Mouse (Mus musculus) liver, embryonic 15.5 days (tissue): ENCODE results near the gene Litaf. TPM values are rescaled to one million over a fixed set of nuclear protein-coding genes. Genes with fewer than 3 reads are reported as not detected.
"Not testable (repeated sequence)": the region's sequence is repeated elsewhere in the genome, so short reads cannot be mapped to it uniquely, and the experiment has no call there.

Source experiments
- ATAC-seq: fragments of 200-750 bp; cut with Nextera tagmentation; 2 replicates; pipeline ENCODE4 v1.8.0; 2017; ENCODE audit warnings: moderate number of reproducible peaks, mild to moderate bottlenecking, moderate library complexity; ENCODE audit not compliant: insufficient read depth
- H3K27ac ChIP-seq: fragments of 300-500 bp; sonication (generic); replicated peaks from 2 replicates; pipeline ENCODE4 v1.5.1; 2015; ENCODE audit warnings: mild to moderate bottlenecking, inconsistent platforms
- H3K27me3 ChIP-seq: fragments of 300-500 bp; sonication (generic); 2 replicates; pipeline ENCODE4 v1.6.1; 2015; ENCODE audit warnings: mild to moderate bottlenecking, inconsistent platforms
- H3K36me3 ChIP-seq: fragments of 300-500 bp; sonication (generic); replicated peaks from 2 replicates; pipeline ENCODE4 v1.6.1; 2015; ENCODE audit warnings: moderate library complexity, mild to moderate bottlenecking, inconsistent platforms
- H3K4me1 ChIP-seq: fragments of 300-500 bp; sonication (generic); replicated peaks from 2 replicates; pipeline ENCODE4 v1.6.1; 2015; ENCODE audit warnings: inconsistent platforms
- H3K4me2 ChIP-seq: fragments of 300-500 bp; sonication (generic); 2 replicates; pipeline ENCODE4 v1.6.1; 2015; ENCODE audit warnings: moderate library complexity, mild to moderate bottlenecking, inconsistent platforms
- H3K4me3 ChIP-seq: fragments of 300-500 bp; sonication (generic); replicated peaks from 2 replicates; pipeline ENCODE4 v1.5.1; 2015; ENCODE audit warnings: mild to moderate bottlenecking, inconsistent platforms
- H3K9ac ChIP-seq: fragments of 300-500 bp; sonication (generic); 2 replicates; pipeline ENCODE4 v1.6.1; 2015; ENCODE audit warnings: moderate library complexity, mild to moderate bottlenecking, inconsistent platforms
- H3K9me3 ChIP-seq: fragments of 300-500 bp; sonication (generic); replicated peaks from 2 replicates; pipeline ENCODE4 v1.6.1; 2016; ENCODE audit warnings: inconsistent platforms
- WGBS: fragments of 180-500 bp; shearing (Covaris S2); methylation state at CpG from one replicate; pipeline ENCODE4 v1.1.7; 2015; ENCODE audit warnings: mixed read lengths; ENCODE audit not compliant: insufficient replicate concordance; 5-methylcytosine and 5-hydroxymethylcytosine counted together
- polyA plus RNA-seq: library from polyadenylated mRNA; unstranded; fragments of >200 nt; fragmentation: Nextera tagmentation; extraction: Ambion mirVana; gene quantifications from 2 replicates; pipeline ENCODE4 v1.2.1, GENCODE M21; 2015

Litaf gene
- polyA plus RNA-seq, 1 experiment from 2014 or later: 39.3 TPM

GRCm38 (mm10) chr16:11021403-11022112 is 44.4 kb downstream of the Litaf start:
- no peaks in the 10 kb centered on the region for H3K9me3 ChIP-seq
- H3K27ac ChIP-seq: no peak overlapping the region
- H3K4me3 ChIP-seq: no peak overlapping the region
- H3K9ac ChIP-seq: no peak overlapping the region
- H3K36me3 ChIP-seq: no peaks in the 10 kb centered on the region
- no peak for ATAC-seq
- WGBS: 63% methylated on average over 3 of the region's 3 CpGs
- H3K4me2 ChIP-seq: no peak overlapping the region
- 0 out of 2 replicates have a peak, but pooled peaks cover 5% of the 10 kb centered on the region for H3K4me1 ChIP-seq
- no peaks in the 10 kb centered on the region for H3K27me3 ChIP-seq

- 48% methylated on average over 11 of the region's 11 CpGs for WGBS
- Histone ChIP-seq H3K9ac (no peak overlapping the region), H3K27me3 (no peaks in the 10 kb centered on the region), H3K4me3 (no peak overlapping the region), H3K4me1 (0 out of 2 replicates have a peak, but pooled peaks cover 5% of the 10 kb centered on the region), H3K9me3 (no peaks in the 10 kb centered on the region), H3K27ac (no peak overlapping the region), H3K36me3 (no peaks in the 10 kb centered on the region), H3K4me2 (no peak overlapping the region)
- ATAC-seq: no peak
Measured at GRCm38 (mm10) chr16:11017807-11018595, 48.0 kb downstream of the Litaf start.

- WGBS: 42% methylated on average over 4 of the region's 4 CpGs
- Histone ChIP-seq H3K9ac (no peak overlapping the region), H3K36me3 (no peaks in the 10 kb centered on the region), H3K27me3 (no peaks in the 10 kb centered on the region), H3K9me3 (no peaks in the 10 kb centered on the region), H3K27ac (no peak overlapping the region), H3K4me1 (peaks cover 17% of the 10 kb centered on the region), H3K4me3 (no peak overlapping the region), H3K4me2 (no peak overlapping the region)
- no peak for ATAC-seq
Measured at GRCm38 (mm10) chr16:11016353-11016752, 49.6 kb downstream of the Litaf start.

GRCm38 (mm10) chr16:11014407-11014806 is 51.5 kb downstream of the Litaf start:
- H3K4me3 ChIP-seq: no peak overlapping the region
- no peaks in the 10 kb centered on the region for H3K9me3 ChIP-seq
- H3K27ac ChIP-seq: no peak overlapping the region
- H3K36me3 ChIP-seq: no peaks in the 10 kb centered on the region
- no peak overlapping the region for H3K9ac ChIP-seq
- peaks cover 28% of the 10 kb centered on the region for H3K4me1 ChIP-seq
- no peak for ATAC-seq
- no peak overlapping the region for H3K4me2 ChIP-seq
- H3K27me3 ChIP-seq: no peaks in the 10 kb centered on the region
- 71% methylated on average over 3 of the region's 3 CpGs for WGBS

- H3K4me1 ChIP-seq: peaks cover 33% of the 10 kb centered on the region
- not testable (repeated sequence) for H3K9me3 ChIP-seq, H3K4me2 ChIP-seq, ATAC-seq, H3K9ac ChIP-seq, H3K27ac ChIP-seq, H3K4me3 ChIP-seq, H3K27me3 ChIP-seq, H3K36me3 ChIP-seq
- WGBS: 75% methylated on average over 11 of the region's 19 CpGs
Measured at GRCm38 (mm10) chr16:11013464-11014147, 52.4 kb downstream of the Litaf start.

GRCm38 (mm10) chr16:11012571-11013463 is 53.1 kb downstream of the Litaf start:
- Histone ChIP-seq H3K9ac (no peak overlapping the region), H3K27me3 (no peaks in the 10 kb centered on the region), H3K4me3 (no peak overlapping the region), H3K27ac (no peak overlapping the region), H3K9me3 (no peaks in the 10 kb centered on the region), H3K4me1 (peaks cover 36% of the 10 kb centered on the region), H3K4me2 (no peak overlapping the region), H3K36me3 (no peaks in the 10 kb centered on the region)
- WGBS: 48% methylated on average over 11 of the region's 11 CpGs
- ATAC-seq: no peak

GRCm38 (mm10) chr16:11011939-11012338 is 54.0 kb downstream of the Litaf start:
- Histone ChIP-seq H3K36me3 (no peaks in the 10 kb centered on the region), H3K4me3 (no peak overlapping the region), H3K4me1 (peaks cover 43% of the 10 kb centered on the region), H3K9me3 (no peaks in the 10 kb centered on the region), H3K4me2 (no peak overlapping the region), H3K27me3 (no peaks in the 10 kb centered on the region), H3K9ac (no peak overlapping the region), H3K27ac (no peak overlapping the region)
- ATAC-seq: no peak
- WGBS: 38% methylated on average over 4 of the region's 4 CpGs

- H3K27me3 ChIP-seq: no peaks in the 10 kb centered on the region
- H3K4me1 ChIP-seq: peaks cover 46% of the 10 kb centered on the region
- H3K9ac ChIP-seq: no peak overlapping the region
- H3K27ac ChIP-seq: no peak overlapping the region
- peak; percentile 32; the same call in 1 of the 2 replicates for ATAC-seq
- whole genome bisulfite sequencing: 35% methylated on average over 2 of the region's 2 CpGs
- H3K4me2 ChIP-seq: no peak overlapping the region
- H3K9me3 ChIP-seq: no peaks in the 10 kb centered on the region
- H3K4me3 ChIP-seq: no peak overlapping the region
- no peaks in the 10 kb centered on the region for H3K36me3 ChIP-seq
Measured at GRCm38 (mm10) chr16:11011206-11011605, 54.8 kb downstream of the Litaf start.

- WGBS: 72% methylated on average over 4 of the region's 4 CpGs
- Histone ChIP-seq H3K4me3 (no peak overlapping the region), H3K4me2 (no peak overlapping the region), H3K27ac (no peak overlapping the region), H3K9me3 (no peaks in the 10 kb centered on the region), H3K27me3 (no peaks in the 10 kb centered on the region), H3K9ac (no peak overlapping the region), H3K4me1 (peaks cover 46% of the 10 kb centered on the region), H3K36me3 (no peaks in the 10 kb centered on the region)
- ATAC-seq: no peak
Measured at GRCm38 (mm10) chr16:11010270-11010669, 55.7 kb downstream of the Litaf start.

- peak overlapping the region; percentile 21; the same call in 1 of the 2 replicates for H3K4me2 ChIP-seq
- no peak overlapping the region for H3K9ac ChIP-seq
- peak; percentile 57 for ATAC-seq
Measured at GRCm38 (mm10) chr16:11008162-11008991, 57.6 kb downstream of the Litaf start.

More at GRCm38 (mm10) chr16:11008162-11008991, 57.6 kb downstream of the Litaf start:
- no peaks in the 10 kb centered on the region for H3K36me3 ChIP-seq
- H3K4me3 ChIP-seq: no peak overlapping the region
- H3K9me3 ChIP-seq: no peaks in the 10 kb centered on the region
- WGBS: 24% methylated on average over 15 of the region's 15 CpGs
- peaks cover 46% of the 10 kb centered on the region for H3K4me1 ChIP-seq
- H3K27ac ChIP-seq: peak overlapping the region; percentile 70
- no peaks in the 10 kb centered on the region for H3K27me3 ChIP-seq
